Mouse (Mus musculus): ENCODE results near the gene B3gntl1.
"Not testable (repeated sequence)": the region's sequence is repeated elsewhere in the genome, so short reads cannot be mapped to it uniquely, and the experiment has no call there.

Gene B3gntl1

DNA sequence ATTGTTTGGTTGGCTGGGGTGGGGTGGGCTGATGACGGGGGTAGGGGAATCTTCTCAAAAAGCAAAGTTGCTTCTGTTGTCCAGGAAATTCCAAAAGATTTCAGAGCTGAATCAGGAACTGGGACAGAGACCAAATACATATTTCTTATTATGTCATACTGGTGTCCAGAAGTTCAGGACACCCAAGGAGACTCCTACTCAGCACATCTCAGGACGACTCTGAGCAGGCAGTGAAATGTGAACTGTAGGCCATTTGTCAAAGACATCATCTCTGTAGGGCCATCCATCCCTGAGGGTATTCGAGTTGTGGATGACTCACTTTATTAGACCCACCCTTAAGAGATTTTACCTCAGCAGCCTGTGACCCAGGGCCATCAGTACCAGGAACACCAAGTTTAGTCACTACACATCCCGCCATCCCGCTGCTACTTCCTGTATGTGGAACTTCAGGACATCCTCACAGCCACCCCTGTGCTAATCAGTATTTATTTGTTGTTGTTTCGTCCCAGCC is 12.6 kb upstream of the B3gntl1 start:
- DNase-seq (ENCODE audit: low spot score in 2 of 2): no peak

DNA sequence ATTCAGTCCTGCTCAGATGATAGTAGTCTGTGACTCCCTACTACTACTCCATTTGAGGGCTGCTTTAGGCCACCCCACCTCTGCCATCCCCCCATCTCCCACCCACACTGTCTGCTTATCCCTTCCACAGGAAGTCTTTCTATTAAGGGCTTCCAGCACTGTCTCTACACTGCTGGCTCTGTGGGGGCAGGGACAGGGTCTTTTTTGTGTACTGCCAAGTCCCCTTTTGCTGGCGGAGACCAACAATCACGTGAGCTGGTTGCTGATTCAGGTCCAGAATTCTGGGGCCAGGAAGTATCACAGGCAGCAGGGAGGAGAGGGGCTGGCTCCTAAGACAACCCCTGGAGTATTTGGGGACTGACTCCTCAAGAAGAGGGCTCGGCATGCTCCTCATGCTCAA is 10.3 kb upstream of the B3gntl1 start:
- DNase-seq (ENCODE audit: low spot score in 2 of 2): no peak

DNA sequence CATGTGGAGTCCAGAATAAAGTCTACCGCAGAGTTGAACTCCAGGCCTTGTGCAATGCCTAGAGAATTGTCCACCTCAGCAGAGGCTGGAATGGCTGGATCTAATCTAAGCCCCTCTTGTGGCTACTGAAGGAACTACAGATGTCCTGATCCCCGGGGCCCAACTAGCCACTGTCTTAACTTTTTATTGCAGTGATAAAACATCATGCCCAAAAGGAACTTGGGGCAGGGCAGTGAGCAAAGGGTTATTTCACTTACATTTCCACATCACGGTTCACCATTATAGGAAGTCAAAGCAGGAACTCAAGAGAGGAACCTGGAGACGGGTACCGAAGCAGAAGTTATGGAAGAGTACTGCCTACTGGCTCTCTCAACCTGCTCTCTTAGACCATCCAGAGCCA is 7.8 kb upstream of the B3gntl1 start:
- DNase-seq (ENCODE audit: low spot score in 2 of 2): no peak

DNA sequence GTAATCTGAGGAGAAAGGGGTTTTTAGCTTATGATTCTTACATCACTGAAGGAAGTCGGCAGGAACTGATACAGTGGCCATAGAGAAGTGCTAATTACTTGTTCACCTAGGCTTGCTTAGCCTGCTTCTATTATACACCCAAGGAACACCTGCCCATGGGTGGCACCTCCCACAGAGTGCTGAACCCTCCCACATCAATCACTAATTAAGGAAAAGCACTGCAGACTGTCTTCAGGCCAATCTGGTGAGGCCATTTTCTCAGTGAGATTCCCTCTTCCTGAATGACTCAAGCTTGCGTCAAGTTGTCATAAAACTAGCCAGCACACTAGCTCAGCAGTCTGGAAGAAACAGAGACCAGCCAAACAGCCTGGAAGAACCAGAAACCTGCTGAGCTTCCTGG is 6.6 kb upstream of the B3gntl1 start:
- DNase-seq (ENCODE audit: low spot score in 2 of 2): no peak

DNA sequence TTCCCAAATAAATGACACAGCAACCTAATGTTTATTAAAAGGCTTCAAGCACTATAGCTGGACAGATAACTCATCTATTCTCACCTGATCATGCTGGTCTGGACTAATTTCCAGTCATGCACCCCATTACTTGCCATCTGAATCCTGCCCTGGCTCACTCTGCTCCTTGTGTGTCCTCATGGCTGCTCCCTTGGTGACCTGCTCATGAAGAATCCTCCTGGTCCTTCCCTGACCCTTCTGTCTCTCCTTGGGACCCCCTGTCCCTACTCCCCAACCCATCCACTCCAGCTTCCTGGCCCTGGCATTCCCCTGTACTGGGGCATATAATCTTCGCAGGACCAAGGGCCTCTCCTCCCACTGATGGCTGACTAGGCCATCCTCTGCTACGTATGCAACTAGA is 3.9 kb upstream of the B3gntl1 start:
- DNase-seq (ENCODE audit: low spot score in 2 of 2): no peak

DNA sequence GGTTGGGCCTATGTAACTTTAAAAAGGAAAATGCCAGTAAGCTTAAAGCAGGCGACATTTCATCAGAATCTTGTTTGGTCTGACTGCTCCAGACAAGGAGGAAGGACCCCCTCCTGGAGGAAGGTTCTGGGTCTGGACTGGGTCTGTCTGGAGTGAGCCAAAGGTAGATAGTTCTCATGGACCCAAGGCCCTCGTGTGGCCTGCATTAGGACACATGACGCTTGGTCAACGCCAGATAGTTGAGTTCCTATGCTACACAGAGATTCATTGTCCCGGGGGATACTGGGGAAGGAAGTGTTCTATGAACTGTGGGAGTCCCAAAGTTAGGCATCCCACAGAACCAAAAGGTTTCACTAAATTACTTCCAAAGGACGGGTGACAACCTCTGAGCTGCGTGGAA is 676 bp upstream of the B3gntl1 start:
- DNase-seq (ENCODE audit: low spot score in 2 of 2): no peak

DNA sequence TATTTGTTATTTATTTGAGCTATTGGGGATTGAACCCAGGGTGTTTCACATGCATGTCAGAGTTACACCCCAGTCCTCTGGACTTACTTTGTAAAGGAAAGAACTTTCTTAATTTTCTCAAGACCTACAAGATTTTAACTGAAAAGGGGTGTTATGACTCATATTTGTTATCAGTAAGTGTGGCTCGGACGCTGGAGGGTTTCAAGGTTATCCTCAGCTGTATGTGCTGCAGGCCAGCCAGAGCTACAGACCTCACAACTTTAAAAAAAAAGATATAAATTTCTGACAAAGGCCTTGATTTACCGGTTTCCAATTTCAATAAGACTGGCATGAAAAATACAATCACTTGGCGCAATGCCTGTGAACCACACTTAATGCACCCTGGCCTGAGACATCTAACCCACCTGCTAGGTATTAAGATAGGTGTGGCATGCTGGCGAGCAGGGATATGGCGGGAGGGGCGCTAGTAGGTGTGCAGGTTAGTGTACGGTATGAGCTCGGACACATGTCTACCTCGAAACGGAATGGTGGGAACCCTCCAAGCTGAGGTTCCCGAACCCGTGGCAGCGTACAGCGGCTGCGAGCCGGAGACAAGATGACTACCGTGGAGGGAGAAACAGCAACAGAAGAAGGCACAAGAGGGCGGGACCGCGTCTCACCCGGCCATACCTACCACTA is 502 bp downstream of the B3gntl1 start:
- DNase-seq (ENCODE audit: low spot score in 2 of 2): no peak

DNA sequence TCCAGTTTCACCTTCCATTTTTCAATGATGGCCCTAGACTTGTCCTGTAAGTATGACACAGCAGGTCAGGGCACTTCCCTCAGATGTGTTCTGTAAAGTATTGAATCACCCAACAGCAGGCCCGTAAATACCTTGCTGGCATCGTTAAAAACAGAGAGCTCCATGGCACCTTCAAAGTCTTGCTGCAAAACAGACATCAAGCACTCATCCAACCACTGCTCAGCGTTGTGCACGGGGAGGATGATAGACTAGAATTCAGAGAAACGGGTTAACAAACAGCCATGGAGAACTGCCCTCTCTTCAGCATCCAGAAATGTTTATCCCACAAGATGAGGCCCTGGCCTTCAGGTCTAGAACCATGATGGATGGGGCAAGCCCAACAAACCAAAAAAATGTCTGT is 2.0 kb downstream of the B3gntl1 start:
- DNase-seq (ENCODE audit: low spot score in 2 of 2): no peak

DNA sequence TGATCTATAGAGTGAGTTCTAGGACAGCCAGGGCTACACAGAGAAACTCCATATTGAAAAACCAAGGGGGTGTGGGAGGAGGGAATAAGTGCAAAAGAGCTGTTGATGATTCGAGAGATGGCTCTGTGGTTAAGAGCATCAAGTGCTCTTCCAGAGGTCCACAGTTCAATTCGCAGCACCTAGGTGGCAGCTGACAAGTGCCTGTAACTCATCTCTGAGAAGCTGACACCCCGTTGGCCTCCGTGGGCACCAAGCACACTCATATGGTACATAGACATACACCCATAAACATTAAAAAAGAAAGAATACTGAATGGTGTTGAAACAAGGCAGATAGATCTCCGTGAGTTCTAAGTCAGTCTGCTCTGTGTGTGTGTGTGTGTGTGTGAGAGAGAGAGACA is 4.2 kb downstream of the B3gntl1 start:
- DNase-seq (ENCODE audit: low spot score in 2 of 2): no peak

DNA sequence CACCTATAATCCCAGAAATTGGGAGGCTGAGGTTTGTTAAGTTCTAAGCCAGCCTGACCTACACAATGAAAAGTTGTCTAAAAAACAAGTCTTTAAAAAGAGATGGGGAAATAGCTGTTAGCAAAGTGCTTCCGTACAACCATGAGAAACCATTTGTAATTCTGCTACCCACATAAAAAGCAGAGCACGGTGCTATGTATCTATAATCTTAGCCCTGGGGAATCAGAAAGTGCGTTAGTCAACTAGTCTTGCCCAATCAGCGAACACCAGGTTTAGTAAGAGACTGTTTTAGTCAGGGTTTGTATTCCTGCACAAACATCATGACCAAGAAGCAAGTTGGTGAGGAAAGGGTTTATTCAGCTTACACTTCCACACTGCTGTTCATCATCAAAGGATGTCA is 5.4 kb downstream of the B3gntl1 start:
- no peak for DNase-seq (ENCODE audit: low spot score in 2 of 2)

DNA sequence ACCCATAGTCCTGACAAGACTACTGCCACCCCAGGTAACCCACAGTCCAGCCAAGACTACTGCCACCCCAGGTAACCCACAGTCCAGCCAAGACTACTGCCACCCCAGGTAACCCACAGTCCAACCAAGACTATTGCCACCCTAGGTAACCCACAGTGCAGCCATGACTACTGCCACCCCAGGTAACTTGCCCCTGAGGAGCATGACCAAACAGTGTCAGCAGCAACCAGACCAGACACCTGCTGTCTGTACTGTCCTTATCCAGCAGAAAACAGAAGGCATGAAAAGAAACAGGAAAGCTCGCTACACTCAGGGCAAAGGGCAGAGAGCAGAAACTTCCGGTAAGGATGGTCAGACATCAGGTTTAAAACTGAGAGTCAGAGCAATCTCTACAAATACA is 11.8 kb downstream of the B3gntl1 start:
- no peak for DNase-seq (ENCODE audit: low spot score in 2 of 2)

DNA sequence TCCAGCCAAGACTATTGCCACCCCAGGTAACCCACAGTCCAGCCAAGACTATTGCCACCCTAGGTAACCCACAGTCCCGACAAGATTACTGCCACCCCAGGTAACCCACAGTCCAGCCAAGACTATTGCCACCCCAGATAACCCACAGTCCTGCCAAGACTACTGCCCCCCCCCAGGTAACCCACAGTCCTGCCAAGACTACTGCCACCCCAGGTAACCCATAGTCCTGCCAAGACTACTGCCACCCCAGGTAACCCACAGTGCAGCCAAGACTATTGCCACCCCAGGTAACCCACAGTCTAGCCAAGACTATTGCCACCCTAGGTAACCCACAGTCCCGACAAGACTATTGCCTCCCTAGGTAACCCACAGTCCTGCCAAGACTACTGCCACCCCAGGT is 12.3 kb downstream of the B3gntl1 start:
- DNase-seq (ENCODE audit: low spot score in 2 of 2): not testable (repeated sequence)

DNA sequence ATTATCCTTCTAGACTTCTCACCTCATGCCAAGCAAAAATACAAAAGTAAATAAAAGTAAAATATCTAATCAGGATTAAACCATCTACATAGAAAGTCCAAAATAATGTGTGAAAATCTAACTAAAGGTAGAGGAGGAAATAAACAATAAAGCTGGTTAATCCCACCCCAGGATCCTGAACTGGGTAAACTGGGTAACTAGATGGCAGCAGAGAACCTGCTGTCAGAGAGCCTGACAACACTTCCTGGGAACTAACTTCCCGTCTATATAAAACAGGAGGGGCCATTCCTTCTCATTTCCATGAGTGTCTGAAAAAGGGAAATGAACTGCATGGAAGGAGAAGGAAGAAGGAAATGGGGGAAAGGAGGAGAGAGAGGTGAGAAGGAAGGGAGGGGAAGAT is 14.8 kb downstream of the B3gntl1 start:
- no peak for DNase-seq (ENCODE audit: low spot score in 2 of 2)

DNA sequence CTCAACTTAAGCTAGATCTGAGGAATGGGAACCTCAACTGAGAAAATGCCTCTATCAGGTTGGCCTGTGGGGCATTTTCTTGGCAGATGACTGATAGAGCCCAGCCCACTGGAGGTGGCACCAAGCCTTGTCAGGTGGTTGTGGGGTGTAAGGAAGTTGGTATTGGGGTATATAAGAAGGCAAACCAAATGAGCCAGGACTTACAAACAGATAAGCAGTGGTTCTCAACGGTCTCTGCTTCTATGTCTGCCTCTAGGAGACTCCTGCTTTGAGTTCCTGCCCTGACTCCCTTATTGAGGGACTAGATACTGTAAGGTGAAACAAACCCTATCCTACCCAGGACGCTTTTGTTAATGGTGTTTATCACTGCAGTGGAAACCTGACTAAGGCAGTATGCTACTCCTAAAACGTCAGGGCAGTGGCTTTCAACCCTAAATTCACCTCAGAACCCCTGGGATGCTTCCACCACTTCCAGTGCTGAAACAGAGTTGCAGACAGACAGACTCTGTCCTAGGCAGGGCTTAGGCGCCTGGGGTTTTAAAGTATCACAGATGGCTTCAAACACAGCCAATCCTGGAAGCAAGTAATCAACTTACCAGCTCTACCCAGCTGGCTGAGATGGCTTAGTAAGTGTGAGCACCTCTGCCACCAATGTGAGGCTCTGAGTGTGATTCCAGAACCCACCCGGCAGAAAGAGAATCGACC is 17.0 kb downstream of the B3gntl1 start:
- DNase-seq (ENCODE audit: low spot score in 2 of 2): no peak

DNA sequence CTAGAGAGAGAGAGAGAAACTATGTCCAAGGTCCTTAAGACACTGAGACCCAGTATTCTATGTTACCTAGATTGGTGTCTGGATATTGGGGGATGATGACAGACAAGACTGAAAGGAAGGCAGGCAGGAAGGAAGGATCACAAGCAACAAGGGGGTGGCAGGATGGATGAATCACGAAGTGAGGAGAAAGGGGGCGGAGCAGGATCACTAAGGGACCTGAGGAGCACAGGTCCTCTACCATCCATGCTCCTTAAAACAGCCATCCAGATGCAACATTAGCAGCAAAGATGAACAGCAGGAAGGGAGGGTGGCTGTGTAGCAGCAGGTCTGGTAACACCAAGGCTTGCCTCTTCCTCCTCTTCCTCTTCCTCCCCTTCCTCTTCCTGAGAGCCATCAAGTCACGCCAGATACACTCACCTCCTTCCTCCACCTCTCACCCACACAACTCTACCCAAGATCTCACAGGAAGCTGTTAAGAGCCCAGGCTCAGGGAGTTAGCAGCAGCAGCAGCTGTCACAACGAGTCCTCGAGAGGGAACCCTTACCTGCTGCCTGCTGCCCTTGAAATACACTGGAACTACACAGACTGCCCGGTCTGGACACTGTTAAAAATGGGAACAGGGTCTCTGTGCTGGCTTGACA is 17.7 kb downstream of the B3gntl1 start:
- no peak for DNase-seq (ENCODE audit: low spot score in 2 of 2)

DNA sequence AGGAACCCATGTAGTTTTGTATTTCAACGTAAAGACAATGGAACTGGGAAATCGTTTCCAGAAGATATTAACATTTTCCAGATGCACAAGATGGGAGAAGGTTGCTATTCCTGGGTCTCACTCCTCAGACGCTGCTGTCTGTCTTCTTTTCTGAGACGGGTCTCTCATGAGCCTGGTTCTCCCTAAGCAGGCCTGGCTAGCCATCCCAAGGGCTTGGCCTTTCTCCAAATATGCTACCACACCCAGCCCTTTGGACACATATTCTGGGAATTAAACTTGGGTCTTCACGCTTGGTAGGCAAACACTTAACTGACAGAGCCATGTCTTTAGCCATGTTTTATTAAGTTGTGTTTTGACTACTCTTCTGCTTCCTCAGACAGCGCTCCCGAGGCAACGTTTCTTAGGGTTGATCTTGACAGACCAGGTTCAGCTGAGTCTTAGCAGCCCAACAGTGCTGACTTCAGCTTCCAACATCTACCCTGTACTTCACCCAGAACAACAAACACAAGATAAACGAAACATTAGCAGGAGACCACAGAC is 18.5 kb downstream of the B3gntl1 start:
- no peak for DNase-seq (ENCODE audit: low spot score in 2 of 2)

DNA sequence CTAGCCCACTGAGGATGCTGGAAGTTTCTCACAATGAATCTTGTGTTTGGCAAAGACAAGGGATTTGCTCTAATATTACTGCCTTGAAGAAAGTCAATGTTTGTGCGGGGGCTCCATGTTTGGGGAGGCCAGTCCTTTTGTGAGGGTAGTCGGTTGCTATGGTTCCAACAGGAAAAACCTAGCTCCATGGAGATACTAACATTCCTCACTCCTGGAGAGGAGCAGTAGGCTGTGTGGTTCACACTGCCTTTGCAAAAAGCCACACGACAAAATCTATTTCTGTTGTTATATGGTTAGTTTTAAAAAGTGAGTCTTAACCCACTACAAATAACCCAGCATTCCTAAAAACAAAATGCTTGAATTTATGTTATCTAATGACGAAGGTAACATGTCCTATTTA is 19.3 kb downstream of the B3gntl1 start:
- DNase-seq (ENCODE audit: low spot score in 2 of 2): no peak

DNA sequence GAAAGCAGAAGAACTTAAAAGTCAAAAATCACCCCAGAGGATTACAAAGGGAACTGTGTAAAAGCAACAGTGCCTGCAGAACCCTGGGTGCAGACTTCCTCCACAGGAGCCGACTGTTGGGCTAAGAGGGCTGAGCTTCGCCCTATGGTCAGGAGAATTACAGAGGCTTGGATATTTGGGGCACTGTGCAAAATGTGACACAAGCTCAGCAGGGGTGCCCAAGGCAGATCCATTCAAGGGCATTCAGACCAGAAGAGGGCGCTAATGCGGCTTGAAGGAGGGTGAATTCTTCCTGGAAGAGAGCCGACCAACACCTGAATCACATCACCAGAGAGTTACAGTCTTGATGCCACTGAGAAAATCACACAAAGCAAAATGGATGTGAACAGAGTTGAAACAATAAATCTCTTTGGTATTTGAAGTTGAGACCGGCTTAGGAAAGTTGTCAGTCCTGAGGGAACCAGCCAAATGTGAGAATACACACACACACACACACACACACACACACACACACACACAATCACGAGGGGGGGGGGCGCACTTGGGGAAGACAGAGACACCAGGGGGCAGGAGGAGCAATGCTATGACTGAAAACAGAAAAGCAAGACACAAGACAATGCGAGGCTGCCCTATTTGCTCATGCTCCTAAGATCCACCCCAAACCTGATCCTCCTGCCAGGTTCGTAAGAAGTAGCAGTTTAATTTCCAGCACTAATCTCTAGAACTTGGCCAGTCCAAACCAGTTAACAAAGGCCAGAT is 20.2 kb downstream of the B3gntl1 start:
- peak; percentile 53 to 85 for DNase-seq (ENCODE audit: low spot score in 2 of 2)

DNA sequence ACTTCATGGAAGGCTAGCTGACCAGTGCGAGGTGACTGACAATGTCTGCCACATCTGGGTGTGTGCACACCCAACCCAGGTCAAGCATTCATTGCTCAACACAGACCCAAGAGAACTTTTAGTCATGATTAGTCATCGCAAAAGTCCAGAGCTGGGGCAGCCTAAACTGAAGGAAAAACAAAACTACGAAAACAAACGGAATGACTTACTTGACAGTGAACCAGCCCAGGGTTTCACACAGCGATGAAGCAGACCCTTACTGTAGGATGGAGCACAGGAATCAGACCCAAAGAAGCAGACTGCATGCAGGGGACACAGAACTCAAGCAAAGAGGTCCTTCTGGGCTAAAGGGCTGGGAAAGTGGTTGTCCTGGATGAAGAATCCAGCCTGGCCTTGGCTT is 21.0 kb downstream of the B3gntl1 start:
- DNase-seq (ENCODE audit: low spot score in 2 of 2): no peak

DNA sequence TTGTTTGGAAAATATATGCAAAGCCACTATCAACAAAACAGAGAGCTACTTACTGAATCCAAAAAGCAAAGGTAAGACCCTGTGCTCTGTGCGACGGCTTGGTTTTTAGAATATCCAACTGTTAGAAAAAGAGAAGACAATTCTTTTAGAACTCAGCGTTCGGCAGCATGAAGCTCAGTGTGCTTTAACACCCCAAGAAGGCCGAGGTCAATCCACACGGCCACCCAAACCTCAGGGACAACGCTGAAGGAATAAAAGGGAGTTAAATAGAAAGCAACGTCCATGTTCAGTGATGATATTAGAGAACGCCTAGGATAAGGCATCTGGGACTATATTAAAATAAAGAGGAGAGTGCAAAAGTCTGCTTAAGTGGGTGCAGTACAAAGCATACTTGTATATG is 21.4 kb downstream of the B3gntl1 start:
- no peak for DNase-seq (ENCODE audit: low spot score in 2 of 2)

DNA sequence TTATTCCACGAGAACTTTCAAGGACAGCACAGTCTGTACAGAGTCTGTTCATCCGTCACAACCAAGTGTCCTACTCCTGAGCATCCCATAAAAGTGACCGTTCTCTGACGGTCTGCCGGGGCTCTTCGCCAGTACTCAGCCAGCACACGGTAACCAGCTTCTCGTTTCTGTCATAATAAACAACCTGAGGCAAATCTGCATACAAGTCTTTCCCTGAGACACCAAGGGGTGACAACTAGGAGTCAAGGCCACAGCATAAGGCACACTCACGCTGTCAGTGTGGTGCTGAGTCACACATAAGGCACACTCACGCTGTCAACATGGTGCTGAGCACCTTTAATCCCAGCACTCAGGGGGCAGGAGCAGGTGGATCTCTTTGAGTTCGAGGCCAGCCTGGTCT is 22.3 kb downstream of the B3gntl1 start:
- DNase-seq (ENCODE audit: low spot score in 2 of 2): no peak

DNA sequence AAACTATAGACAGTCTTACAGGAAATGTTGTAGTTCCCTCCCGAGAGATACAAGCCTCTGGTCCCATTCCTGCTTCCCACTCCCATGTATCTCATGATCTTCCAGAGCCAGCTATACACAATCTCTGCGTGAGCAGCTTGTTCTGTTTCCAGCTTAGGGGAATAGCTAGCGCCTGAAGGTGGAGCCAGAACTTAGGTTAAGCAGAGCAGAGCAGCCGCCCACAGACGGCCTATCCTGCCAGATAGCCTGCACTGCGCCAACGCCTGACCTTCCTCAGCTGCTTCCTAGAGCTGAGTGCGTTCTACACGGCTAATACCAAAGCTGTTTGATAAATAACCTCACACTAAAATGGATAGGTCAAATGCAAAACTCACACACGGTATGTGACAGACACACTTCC is 23.1 kb downstream of the B3gntl1 start:
- no peak for DNase-seq (ENCODE audit: low spot score in 2 of 2)

Measured in thymus, postnatal 10 days (tissue).